Mouse (Mus musculus) heart, postnatal 0 days (tissue): ENCODE results near the gene Mark2.

Experiments used
- CTCF ChIP-seq: IDR thresholded peaks from 2 replicates; pipeline ENCODE4 v1.5.1; 2016; ENCODE audit warnings: antibody characterized with exemption, control low read depth, low read depth
- EP300 ChIP-seq: IDR thresholded peaks from 2 replicates; pipeline ENCODE4 v1.6.1; 2016; ENCODE audit warnings: antibody characterized with exemption, low read depth

DNA sequence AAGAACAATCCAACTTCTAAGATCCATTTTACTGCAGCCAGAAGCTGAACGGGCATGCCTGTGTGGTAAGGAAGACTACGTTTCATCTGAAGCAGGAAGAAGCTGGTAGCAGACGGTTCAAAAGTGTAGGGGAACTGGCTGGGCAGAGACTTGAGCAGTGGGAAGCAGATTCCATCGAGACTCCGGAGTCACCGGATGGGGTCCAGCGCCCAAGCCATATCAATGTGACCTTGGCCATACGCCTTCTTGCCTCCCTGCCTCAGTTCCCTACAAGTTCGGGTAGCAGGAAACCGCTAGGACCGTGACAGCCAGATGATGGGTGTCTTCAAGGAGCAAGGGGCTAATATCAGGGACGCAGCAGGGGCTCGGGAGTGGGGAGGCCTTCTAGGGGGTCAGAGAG, 101.4 kb downstream of the Mark2 start:
- TF ChIP-seq EP300 = no peak
- no peak for TF ChIP-seq CTCF
